Mouse (Mus musculus): Measurements from ENCODE around the gene Slco2b1. TPM values are rescaled to one million over a fixed set of nuclear protein-coding genes. Genes with fewer than 3 reads are reported as not detected.
"Not testable (repeated sequence)": the region's sequence is repeated elsewhere in the genome, so short reads cannot be mapped to it uniquely, and the experiment has no call there.

Slco2b1 gene
- polyA plus RNA-seq (2012; ENCODE audit: insufficient read depth, insufficient read length, missing spikeins) = 7.2 and 8.6 TPM in 2 replicates

- Histone ChIP-seq H3K27ac (ENCODE audit: insufficient read depth, low read depth, low read length) (peak within 1 kb of the TSS; percentile 75), H3K4me1 (ENCODE audit: control insufficient read depth, insufficient read depth, low read length) (peaks cover 55% of the 10 kb centered on the region), H3K4me3 (ENCODE audit: insufficient read depth, low read length) (0 out of 2 replicates have a peak within 1 kb of the TSS, but pooled peaks have one; percentile 2)
- no peak for TF ChIP-seq POLR2A (IDR thresholded peaks at IDR 0.05; ENCODE audit: borderline replicate concordance, low read depth, low read length)
- TF ChIP-seq CTCF (IDR thresholded peaks at IDR 0.05; ENCODE audit: low read depth, low read length) = no peak
These were observed at the start of gene Slco2b1 for GRCm38 (mm10) chr7:99711166-99711565. Gene Slco2b1 (minus strand): TSS chr7:99711340.

- no peak overlapping the region for H3K4me3 ChIP-seq (ENCODE audit: insufficient read depth, low read length)
- H3K27ac ChIP-seq (ENCODE audit: insufficient read depth, low read depth, low read length) = no peak overlapping the region
- H3K4me1 ChIP-seq (ENCODE audit: control insufficient read depth, insufficient read depth, low read length) = peaks cover 11% of the 10 kb centered on the region
- TF ChIP-seq POLR2A (IDR thresholded peaks at IDR 0.05; ENCODE audit: borderline replicate concordance, low read depth, low read length) (no peak), CTCF (IDR thresholded peaks at IDR 0.05; ENCODE audit: low read depth, low read length) (no peak)
These were observed 28.1 kb upstream of the Slco2b1 start for GRCm38 (mm10) chr7:99739276-99739675.

- H3K4me3 ChIP-seq (ENCODE audit: insufficient read depth, low read length); H3K4me1 ChIP-seq (ENCODE audit: control insufficient read depth, insufficient read depth, low read length); H3K27ac ChIP-seq (ENCODE audit: insufficient read depth, low read depth, low read length): not testable (repeated sequence)
These were observed 24.4 kb upstream of the Slco2b1 start for GRCm38 (mm10) chr7:99735491-99735890.

GRCm38 (mm10) chr7:99734612-99735011, 23.5 kb upstream of the Slco2b1 start:
- Histone ChIP-seq H3K4me3 (ENCODE audit: insufficient read depth, low read length) (no peak overlapping the region), H3K4me1 (ENCODE audit: control insufficient read depth, insufficient read depth, low read length) (no peaks in the 10 kb centered on the region), H3K27ac (ENCODE audit: insufficient read depth, low read depth, low read length) (no peak overlapping the region)
- TF ChIP-seq POLR2A (IDR thresholded peaks at IDR 0.05; ENCODE audit: borderline replicate concordance, low read depth, low read length) = no peak
- no peak for TF ChIP-seq CTCF (IDR thresholded peaks at IDR 0.05; ENCODE audit: low read depth, low read length)

- Histone ChIP-seq H3K4me1 (ENCODE audit: control insufficient read depth, insufficient read depth, low read length) (no peaks in the 10 kb centered on the region), H3K4me3 (ENCODE audit: insufficient read depth, low read length) (no peak within 1 kb of the TSS), H3K27ac (ENCODE audit: insufficient read depth, low read depth, low read length) (no peak within 1 kb of the TSS)
- TF ChIP-seq CTCF (IDR thresholded peaks at IDR 0.05; ENCODE audit: low read depth, low read length) (no peak), POLR2A (IDR thresholded peaks at IDR 0.05; ENCODE audit: borderline replicate concordance, low read depth, low read length) (no peak)
These were observed 18.8 kb upstream of the Slco2b1 start, which contains the start of gene Olfr520 for GRCm38 (mm10) chr7:99729973-99730372. Gene Olfr520 (plus strand): TSS chr7:99730273.

- H3K27ac ChIP-seq (ENCODE audit: insufficient read depth, low read depth, low read length) = no peak overlapping the region
- TF ChIP-seq CTCF (IDR thresholded peaks at IDR 0.05; ENCODE audit: low read depth, low read length) (no peak), POLR2A (IDR thresholded peaks at IDR 0.05; ENCODE audit: borderline replicate concordance, low read depth, low read length) (no peak)
- no peak overlapping the region for H3K4me3 ChIP-seq (ENCODE audit: insufficient read depth, low read length)
- H3K4me1 ChIP-seq (ENCODE audit: control insufficient read depth, insufficient read depth, low read length) = peaks cover 21% of the 10 kb centered on the region
These were observed 5.4 kb upstream of the Slco2b1 start for GRCm38 (mm10) chr7:99716536-99716935.

- Histone ChIP-seq H3K27ac (ENCODE audit: insufficient read depth, low read depth, low read length) (no peak overlapping the region), H3K4me1 (ENCODE audit: control insufficient read depth, insufficient read depth, low read length) (peaks cover 48% of the 10 kb centered on the region), H3K4me3 (ENCODE audit: insufficient read depth, low read length) (no peak overlapping the region)
- no peak for TF ChIP-seq POLR2A (IDR thresholded peaks at IDR 0.05; ENCODE audit: borderline replicate concordance, low read depth, low read length)
- TF ChIP-seq CTCF (IDR thresholded peaks at IDR 0.05; ENCODE audit: low read depth, low read length) = no peak
These were observed 1.3 kb upstream of the Slco2b1 start for GRCm38 (mm10) chr7:99712431-99712830.

- no peak overlapping the region for H3K4me3 ChIP-seq (ENCODE audit: insufficient read depth, low read length)
- TF ChIP-seq POLR2A (IDR thresholded peaks at IDR 0.05; ENCODE audit: borderline replicate concordance, low read depth, low read length) = no peak
- TF ChIP-seq CTCF (IDR thresholded peaks at IDR 0.05; ENCODE audit: low read depth, low read length) = peak; percentile 92
- H3K27ac ChIP-seq (ENCODE audit: insufficient read depth, low read depth, low read length) = peak overlapping the region; percentile 75
- peaks cover 58% of the 10 kb centered on the region for H3K4me1 ChIP-seq (ENCODE audit: control insufficient read depth, insufficient read depth, low read length)
These were observed 664 bp downstream of the Slco2b1 start for GRCm38 (mm10) chr7:99710476-99710875.

- Histone ChIP-seq H3K27ac (ENCODE audit: insufficient read depth, low read depth, low read length) (no peak overlapping the region), H3K4me1 (ENCODE audit: control insufficient read depth, insufficient read depth, low read length) (peaks cover 58% of the 10 kb centered on the region), H3K4me3 (ENCODE audit: insufficient read depth, low read length) (no peak overlapping the region)
- TF ChIP-seq POLR2A (IDR thresholded peaks at IDR 0.05; ENCODE audit: borderline replicate concordance, low read depth, low read length) (no peak), CTCF (IDR thresholded peaks at IDR 0.05; ENCODE audit: low read depth, low read length) (no peak)
These were observed 1.1 kb downstream of the Slco2b1 start for GRCm38 (mm10) chr7:99709992-99710391.

- peaks cover 60% of the 10 kb centered on the region for H3K4me1 ChIP-seq (ENCODE audit: control insufficient read depth, insufficient read depth, low read length)
- TF ChIP-seq CTCF (IDR thresholded peaks at IDR 0.05; ENCODE audit: low read depth, low read length) = no peak
- no peak for TF ChIP-seq POLR2A (IDR thresholded peaks at IDR 0.05; ENCODE audit: borderline replicate concordance, low read depth, low read length)
- H3K27ac ChIP-seq (ENCODE audit: insufficient read depth, low read depth, low read length) = no peak overlapping the region
- no peak overlapping the region for H3K4me3 ChIP-seq (ENCODE audit: insufficient read depth, low read length)
These were observed 2.4 kb downstream of the Slco2b1 start for GRCm38 (mm10) chr7:99708750-99709149.

- TF ChIP-seq CTCF (IDR thresholded peaks at IDR 0.05; ENCODE audit: low read depth, low read length) (no peak), POLR2A (IDR thresholded peaks at IDR 0.05; ENCODE audit: borderline replicate concordance, low read depth, low read length) (no peak)
- no peak overlapping the region for H3K27ac ChIP-seq (ENCODE audit: insufficient read depth, low read depth, low read length)
- peaks cover 60% of the 10 kb centered on the region for H3K4me1 ChIP-seq (ENCODE audit: control insufficient read depth, insufficient read depth, low read length)
- H3K4me3 ChIP-seq (ENCODE audit: insufficient read depth, low read length) = no peak overlapping the region
These were observed 2.8 kb downstream of the Slco2b1 start for GRCm38 (mm10) chr7:99708301-99708721.
